Mouse (Mus musculus): Measurements from ENCODE around the gene Fntb.
A peak's percentile ranks its signal among the peaks of the same experiment; 100 is the strongest.

The Fntb gene

DNA sequence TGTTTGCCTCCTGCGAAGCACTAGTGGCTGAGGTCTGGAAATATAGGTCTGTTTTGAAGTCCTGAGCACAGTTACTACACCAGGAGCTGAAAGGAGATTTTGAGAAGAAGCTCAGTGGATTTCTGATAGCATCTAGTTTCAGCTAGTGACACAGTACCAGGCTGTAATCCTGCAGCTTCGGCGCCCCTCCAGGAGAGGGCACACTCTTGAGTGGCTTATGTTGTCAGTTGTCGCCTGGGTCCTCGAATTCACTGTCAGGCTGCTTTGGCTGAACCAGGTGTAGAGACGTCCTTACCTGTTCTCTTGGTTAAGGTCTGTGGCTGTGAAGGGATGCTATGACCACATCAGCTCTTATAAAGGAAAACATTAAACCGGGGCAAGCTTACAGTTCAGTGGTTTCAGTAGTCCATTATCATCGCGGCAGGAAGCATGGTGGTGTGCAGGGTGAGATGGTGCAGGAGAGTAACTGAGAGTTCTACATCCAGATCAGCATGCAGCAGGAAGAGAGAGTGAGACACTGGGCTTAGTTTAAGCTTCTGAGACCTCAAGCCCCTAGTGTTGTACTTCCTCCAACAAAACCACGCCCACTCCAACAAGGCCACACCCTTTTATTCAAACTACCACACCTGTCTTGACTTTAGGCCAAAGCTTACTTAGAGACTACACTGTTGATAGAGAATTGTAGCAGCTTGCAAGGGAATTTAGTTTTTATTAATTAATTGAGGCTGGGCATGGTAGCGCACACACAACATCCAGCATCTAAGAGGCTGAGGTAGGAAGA, 124.2 kb downstream of the Fntb start:
- DNase-seq: no peak

DNA sequence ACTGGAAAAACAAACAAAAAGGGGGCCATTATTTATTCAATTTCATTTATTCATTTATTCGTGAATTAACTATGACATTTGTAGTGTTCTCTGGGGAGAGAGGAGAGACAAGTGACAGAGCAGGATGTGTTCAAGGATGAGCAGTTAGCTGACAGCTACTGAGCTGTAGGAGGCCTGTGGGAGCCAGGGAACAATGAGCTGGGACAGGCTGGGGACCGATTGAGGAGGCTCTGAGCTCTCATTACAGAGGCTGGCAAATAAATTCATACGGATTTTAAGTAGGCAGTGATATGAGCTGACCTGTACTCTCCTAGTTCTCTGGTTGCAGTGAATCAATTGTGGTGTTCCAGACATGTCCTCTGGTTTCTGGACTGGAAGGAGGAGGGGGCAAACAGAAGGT, 125.8 kb downstream of the Fntb start:
- DNase-seq: no peak

DNA sequence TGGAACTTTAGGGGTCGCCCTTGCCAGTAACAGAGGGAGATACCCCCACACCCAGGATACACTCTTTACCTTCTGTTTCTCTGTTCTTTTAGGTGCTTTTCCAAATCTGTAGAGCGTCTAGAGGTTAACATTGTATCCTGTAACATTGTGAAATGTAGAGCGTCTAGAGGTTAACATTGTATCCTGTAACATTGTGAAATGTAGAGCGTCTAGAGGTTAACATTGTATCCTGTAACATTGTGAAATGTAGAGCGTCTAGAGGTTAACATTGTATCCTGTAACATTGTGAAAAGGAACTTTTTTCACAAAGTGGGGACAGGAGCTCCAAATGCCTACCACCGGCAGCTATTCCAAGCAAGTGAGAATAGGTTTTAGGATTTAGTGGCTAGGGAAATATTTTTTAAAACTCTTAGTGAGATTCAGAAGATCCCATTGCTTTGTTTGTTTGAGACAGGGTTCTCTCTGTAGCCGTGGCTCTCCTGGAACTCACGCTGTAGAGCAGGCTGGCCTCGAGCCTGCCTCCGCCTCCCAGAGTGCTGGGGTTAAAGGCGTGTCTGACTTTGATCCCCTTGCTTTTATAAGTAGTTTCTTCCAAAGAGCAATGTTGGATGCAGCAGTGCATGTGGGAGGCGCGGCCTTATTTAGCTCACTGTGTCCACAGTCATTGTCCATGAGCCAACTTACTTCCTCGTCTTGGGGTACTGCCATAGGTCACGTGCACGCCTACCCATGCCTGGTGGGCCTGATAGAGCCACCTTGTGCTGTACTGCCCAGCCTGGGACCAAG, 127.7 kb downstream of the Fntb start:
- no peak for DNase-seq

DNA sequence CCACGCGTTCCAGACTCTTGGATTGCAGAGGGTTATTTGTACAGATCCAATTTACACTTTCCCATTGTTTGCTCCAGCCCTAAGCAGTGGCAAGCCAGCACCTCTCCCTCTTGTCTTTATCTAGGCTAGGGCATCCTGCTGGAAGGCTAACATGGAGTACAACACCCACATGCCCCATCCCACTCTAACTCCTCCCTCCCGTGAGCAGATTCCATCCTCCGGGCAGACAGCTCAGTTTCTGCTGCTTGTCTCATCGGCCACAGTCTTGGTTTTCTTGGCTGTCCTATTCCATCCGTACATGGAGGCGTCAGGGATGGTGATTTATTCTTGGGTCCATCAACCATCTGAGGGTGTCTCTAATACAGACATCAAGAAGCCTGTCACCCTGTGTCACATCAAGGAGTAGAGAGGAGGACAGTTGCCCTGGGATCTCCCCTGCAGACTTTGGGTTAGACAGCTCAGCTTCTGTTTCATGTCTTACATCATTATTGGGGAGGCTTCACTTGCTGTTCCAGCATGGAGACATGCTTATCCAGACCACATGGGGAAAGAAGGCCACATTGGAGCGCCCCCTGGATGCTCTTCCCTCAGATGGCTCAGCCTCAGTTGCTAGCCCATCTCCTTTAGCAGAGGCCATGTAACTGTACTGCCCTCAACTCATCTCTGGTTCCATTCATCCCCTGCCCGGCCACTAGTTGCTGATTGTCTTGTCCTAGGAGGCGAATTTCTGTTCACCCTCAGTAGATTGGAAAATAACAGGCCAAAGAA, 129.6 kb downstream of the Fntb start:
- DNase-seq: no peak

DNA sequence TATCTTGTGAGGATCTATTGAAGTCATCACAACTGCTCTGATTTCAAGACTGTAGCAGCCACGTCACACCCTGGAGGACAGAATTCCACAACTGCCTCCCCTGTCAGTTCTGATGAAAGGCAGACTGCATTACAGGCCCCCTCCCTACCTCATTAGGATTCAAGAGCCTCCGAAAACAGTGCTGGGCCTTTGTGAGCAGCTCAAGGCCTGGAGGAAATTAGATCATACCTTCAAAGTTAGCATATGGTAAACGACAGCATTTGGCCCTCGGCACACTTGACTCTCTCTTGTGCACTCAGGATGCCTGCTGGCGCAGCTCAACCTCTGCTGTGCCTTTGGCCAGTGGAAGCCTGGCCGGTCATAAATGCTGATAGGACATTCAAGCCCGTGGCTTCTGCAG, 130.4 kb downstream of the Fntb start:
- DNase-seq: no peak

DNA sequence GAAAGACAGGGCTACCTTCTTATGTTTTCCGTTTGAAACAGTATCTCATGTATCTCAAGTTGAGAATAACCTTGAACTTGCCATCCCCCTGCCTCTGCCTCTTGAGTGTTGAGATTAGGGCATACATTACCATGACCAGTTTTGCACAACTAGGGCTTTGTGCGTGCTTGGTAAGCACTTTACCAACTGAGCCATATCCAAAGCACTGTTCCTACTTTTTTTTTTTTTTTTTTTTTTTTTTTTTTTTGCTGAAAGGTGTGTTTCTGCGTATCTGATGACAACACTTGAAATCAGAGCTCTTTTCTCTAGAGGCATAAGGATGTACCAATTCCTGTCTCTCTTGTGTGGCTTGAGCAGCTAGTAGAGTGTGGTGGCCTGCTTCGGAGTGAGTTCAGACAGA, 131.2 kb downstream of the Fntb start:
- DNase-seq: no peak

DNA sequence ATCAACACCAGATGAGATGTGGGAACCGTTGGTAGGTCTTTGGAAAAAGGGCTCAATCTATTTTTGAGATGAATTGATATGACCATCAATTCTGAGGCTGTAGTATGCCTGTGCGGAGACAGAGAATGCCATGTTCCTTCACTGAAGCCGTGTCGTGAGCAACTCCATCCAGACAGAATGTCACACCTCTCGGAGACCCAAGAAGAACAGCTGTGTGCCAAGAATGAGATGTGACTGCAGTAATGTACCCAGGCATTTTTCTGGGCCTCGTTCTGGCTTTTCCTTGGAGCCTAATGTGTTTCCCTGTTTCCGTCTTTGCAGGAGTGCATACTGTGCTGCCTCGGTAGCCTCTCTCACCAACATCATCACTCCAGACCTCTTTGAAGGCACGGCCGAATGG, 131.6 kb downstream of the Fntb start:
- no peak for DNase-seq

DNA sequence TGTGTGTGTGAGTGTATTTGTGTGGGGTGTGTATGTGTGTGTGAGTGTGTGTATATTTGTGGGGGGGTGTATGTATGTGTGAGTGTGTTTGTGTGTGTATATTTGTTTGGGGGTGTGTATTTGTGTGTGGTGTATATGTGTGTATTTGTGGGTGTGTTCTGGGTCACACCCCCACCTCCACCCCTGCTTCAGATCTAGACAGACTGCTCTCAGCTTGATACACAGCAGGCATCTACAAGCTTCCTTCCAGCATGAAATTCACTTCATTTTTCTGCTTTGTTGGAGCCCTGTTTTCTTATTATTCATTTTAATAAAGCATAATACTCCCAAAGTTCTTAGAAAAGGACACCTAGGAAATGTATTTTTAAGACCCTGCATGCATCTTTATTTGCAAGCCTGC, 132.8 kb downstream of the Fntb start:
- no peak for DNase-seq

DNA sequence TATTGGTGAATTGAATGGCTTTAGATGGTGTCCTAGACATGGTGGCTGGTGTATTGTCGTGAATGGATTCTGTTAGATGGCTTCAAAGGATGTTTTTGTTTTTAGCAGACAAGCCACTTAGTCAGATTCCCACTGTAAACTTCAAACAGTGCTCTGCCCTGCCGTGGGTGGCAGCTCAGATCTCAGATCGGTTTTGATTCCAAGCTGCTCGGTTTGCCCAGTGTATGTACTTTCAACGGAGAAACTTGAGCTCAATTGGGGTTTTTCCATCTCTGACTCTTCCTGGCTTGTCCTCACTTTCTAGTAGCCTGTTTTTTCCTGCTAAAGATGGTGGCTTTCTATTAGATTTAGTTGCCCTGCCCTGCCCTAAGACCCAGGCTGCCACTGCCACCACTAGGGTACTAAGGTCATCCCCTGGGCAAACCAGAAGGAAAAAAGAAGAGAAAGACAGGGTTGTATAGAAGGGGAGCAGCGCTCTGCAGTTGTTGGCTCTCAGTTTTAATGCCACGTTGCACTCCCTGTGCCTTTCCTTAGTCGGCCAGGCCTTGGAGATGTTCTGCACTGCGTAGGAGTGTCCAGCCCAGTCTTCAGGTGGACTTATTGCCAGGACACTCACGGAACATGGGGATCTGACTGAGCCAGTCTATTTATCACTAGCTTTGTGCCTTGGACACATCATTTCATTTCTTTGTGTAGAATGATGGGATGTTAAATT, 134.0 kb downstream of the Fntb start:
- no peak for DNase-seq

DNA sequence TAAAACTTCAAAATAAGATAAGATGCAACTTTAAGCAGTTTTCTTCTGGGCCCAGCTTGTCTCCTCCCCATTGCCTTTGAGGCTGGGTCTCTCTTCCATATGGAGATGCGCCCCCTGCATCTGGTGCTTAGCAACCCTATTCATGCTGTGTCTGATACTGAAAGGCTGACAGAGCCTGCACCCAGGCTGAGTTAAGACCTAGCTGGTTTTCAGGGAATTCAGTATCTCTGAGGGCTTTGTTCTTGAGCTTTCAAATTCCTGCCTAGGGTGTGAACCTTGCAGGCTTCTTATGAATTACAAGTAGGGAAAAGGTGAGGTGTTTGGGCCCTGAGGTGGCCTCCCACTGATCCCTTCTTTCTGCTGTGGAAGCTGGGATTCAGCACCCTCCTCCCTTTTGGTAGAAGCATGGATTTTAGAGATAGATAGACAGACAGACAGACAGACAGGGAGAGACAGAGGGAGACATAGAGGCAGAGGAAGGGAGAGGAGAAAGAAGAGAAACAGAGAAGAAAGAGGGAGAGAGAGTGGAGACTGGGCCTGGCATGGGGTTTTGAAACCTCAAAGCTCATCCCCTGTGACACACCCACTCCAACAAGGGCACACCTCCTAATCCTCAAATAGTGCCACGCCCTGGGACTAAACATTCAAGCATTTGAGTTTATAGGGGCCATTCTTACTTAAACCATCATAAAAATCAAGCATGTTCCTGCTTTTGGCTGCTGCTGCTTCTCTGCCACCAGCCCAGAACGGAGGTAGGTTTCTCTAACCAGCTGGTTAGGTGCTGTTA, 136.3 kb downstream of the Fntb start:
- DNase-seq: no peak

DNA sequence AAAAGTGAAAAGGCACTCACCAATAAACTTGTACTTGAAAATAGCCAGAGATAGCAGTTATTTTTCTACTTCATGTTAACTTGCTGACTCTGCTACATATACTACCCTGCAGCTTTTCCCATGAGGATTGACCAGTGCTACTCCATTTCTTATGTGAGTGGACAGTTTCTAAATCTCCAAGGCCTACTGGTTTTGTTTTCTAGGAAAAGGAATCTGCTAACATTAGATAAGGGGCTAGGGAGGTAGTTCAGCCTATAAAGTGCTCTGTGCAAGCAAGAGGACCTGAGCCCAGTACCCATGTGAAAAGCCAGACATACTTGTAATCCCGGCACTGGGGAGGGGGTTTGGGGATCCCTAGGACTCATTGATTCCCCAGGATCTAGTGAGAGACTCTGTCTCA, 140.9 kb downstream of the Fntb start:
- no peak for DNase-seq

DNA sequence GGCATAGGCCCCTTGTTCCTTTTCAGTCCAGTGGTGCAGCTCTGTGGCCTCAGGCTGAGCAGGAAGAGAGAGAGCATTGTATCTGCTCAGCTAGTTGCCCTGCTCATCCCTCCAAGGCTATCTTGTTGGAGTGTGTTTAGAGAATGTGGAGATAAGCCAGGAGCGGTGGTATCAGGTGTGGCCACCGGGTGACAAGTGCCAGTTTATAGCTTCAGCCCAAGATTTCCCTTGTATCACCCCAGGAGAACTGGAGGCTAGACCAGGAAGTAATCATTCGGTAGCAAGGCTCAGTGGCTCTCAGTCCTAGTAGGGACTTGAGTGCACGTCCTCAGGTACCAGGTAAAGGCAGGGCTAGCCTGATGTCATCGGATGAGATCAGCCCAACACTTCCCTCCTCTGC, 143.8 kb downstream of the Fntb start:
- DNase-seq: no peak

DNA sequence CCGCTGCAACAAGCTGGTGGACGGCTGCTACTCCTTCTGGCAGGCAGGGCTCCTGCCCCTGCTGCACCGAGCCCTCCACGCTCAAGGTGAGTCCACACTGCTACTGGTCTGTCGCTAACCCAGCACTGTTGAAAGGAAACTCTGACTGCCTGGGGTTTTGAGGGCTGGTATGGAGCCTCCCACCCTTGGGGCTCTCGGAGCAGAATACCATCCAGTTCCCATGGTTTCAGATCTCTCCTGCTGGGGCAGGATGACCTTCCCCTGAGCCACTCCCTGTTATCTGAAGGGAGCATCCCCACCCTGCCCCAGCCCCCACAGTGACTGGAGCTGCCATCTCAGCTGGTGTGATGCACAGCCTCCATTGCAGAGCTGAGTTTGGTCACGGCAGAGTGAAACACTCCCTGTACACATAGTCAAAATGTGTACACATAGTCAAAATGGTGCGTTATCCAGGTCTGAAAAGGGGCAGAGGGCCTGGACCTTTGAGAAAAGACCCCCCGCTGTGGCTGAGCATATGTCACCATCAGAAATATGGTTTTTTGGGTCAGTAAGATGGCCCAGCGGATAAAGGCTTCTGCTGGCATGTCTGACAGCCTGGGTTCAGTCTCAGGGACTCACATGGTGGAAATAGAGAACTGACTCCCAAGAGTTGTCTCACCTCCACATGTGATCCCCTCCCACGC, 145.0 kb downstream of the Fntb start:
- no peak for DNase-seq

DNA sequence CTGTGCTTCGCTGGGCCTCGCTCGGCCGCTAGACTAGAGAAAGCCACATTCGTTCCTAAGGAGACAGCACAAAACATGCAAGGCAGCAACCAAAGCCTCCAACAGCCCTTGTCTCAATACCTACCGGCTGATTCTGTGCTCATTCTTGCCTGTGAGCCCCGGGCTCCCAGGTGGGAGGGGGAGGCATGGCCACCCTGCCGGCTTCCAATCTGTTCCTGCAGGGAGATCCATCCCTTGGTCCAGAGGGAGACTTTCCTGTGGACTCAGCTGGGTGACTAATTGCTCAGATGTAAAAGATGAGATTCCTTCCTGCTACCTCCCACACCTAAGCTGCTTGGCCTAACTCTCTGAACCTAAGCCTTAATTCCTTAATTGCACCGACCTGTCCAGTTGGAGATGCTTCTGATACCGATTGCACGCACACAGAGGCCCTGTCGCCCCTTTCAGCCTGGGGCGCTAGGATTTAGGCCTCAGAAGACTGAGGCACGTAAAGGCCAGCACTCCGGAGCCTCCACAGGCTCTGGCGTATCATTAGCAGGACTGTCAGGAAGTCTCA, 145.9 kb downstream of the Fntb start:
- no peak for DNase-seq

DNA sequence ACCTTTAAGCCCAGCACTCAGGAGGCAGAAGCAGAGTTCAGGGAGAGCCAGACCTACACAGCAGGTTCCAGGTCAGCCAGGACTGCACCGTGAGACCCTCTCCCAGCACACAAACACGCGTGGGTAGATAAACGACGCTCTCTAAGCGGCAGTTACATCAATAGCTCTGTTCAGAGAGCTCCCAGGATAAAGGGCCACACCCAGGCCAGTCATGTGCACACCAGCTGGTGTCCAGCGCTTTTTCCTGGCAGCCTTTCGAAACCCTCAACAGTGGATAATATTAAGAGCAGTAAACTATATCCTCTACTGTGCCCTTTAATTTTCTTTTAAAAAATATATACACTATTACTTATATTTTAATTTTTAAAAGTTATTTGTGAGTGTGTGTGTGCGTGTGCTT, 146.8 kb downstream of the Fntb start:
- DNase-seq: no peak

DNA sequence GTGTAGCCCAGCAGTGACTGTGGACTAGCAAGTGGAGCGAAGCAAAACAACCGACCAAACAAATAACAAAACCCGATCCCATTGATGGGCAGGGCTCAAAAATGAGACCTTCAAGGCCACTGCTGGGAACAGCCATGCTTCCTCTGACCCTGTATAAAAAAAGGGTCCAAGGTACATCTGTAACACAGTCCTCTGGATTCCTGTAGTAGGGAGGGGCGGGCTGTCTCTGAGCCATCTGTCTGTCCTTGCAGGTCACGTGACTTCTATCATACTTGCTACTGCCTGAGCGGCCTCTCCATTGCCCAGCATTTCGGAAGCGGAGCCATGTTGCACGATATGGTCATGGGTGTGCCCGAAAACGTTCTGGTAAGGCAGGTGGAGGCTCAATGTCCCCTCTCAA, 150.8 kb downstream of the Fntb start:
- no peak for DNase-seq

DNA sequence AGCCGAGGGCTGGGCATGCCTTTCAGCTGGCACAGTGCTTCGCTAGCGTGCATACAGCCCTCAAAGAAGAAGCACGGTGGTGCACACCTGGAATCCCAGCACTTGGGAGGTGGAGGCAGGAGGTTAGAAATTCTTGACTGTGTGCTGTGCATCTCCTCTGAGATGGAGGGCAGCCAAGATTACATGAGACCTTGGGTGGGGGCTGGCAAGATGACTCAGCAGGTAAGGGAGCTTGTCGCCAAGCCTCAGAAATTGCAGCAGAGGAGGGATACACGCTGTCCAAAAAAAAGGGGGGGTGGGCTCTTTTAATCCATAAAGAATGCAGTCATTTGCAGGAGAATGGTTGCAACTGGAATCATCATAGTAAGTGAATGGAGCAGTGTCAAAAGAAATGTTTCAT, 152.7 kb downstream of the Fntb start:
- DNase-seq: no peak

DNA sequence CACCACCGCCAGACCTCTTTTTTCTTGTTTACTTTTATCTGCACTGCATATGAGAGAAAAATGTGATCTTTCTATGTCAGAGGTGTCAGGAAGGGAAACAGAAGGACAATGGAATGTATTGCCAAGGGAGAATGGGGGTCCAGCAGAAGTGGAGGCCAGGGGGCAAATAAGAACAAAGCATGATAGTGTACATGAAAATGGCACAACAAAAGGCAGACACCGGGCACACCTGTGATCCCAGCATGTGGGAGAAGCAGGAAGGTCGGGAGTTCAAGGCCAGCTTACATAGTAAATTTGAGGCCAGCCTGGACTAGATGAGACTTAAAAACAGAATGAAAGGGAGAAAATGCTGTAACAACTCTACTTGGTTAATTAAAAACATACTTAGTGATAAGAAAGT, 153.5 kb downstream of the Fntb start:
- DNase-seq: no peak

DNA sequence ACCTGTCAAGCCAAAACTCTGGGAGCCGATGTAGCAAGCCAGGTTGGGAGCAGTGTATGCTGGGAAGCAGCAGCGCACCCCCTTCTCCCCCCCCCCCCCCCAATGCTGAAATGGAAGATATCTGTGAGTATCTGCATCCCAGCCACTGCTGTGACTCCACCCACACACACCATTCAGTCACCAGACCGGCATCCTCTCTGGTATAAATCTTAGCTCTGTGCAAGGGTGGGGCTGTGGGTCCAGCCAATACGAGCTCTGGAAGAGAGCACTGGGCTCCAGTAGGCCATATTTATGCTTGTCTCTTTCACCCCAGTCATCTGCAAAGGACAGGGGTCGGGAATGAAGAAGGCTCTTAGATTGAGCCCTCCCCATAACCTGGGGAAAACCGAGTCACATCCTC, 155.0 kb downstream of the Fntb start:
- no peak for DNase-seq

DNA sequence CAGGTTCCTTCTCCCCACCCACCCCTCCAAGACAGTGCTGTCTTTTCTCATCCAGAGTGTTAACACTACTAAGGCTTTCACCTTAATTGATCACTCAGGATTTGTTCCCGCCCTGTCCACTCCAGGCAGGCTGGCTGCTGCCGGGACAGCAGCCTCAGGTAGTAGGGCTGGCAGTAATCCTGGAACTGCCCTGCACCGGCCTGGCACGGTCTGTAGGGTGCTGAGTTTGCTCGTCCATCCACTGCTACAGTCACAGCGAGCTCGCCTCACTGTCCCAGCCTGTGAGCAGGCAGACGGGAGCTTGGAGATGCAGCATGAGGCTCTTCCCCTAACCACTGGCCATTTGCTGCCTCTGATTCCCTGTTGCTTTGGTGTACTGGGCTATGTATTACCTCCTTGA, 155.6 kb downstream of the Fntb start:
- peak; percentile 33 to 58 for DNase-seq

DNA sequence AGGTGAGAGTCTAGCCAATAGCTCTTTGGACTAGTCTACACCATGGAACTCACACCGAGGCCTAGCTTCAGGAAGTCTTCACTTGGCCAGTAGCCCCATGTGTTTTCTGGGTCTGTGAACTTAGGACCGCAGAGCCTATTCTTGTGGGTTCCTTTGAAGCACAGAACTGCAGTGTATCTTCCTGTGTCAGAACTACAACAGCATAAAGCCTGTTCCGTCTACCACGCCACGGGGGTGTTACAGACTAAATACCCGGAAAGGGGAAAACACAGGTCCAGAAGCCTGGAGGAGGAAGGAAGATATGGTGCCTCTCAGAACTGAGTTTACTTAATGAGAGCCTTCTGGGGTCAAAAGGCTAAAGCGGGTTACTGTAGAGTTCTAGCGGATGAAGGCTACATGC, 157.7 kb downstream of the Fntb start:
- DNase-seq: no peak

All from kidney, postnatal 25 days (tissue).